Mouse (Mus musculus): ENCODE results near the gene Sema3d.

The Sema3d gene

GRCm38 (mm10) chr5:12634227-12634980 lies 251.2 kb downstream of the Sema3d start:
- no peak for DNase-seq (ENCODE audit: low spot score in 2 of 2)

- DNase-seq (ENCODE audit: low spot score in 2 of 2) = no peak
Measured at GRCm38 (mm10) chr5:12637763-12638468, 254.7 kb downstream of the Sema3d start.

Measured in frontal cortex, postnatal 10 days (tissue).